Mouse (Mus musculus) embryo, embryonic 9.5 days (tissue): ENCODE data around the gene Olfr642.

Experiments
- DNase-seq: peaks from one replicate; pipeline ENCODE4 v3.0.0-alpha.2; 2017; ENCODE audit errors: extremely low spot score

Olfr642 gene

DNA sequence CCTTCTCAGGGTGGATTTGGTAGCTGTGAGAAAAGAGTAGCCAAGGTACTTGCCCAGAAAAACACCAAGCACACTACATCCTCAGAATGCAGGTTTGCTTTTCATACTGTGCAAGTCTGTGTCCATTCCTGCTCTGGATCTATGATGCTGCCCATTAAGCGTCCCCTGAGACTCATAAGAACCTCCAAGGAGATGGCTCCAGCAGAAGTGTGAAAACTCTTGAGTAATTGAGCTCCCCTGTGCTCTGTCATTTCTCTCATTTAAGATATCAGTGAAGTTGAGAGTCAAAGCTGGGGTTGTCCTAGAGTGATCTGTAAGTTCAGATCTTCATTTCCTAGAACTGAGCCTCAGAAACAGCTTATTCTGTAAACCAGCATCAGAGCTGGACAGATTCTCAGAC lies at the start of gene Olfr642:
Olfr642 (minus strand) TSS at position 101 of the 400 bp plus-strand sequence.
- DNase-seq, result no peak

- DNase-seq, result no peak
Observed at GRCm38 (mm10) chr7:104085365-104085764, 32.9 kb upstream of the Olfr642 start, which contains the start of gene Olfr645. Gene Olfr645, minus strand, starts transcription at chr7:104085465.

DNA sequence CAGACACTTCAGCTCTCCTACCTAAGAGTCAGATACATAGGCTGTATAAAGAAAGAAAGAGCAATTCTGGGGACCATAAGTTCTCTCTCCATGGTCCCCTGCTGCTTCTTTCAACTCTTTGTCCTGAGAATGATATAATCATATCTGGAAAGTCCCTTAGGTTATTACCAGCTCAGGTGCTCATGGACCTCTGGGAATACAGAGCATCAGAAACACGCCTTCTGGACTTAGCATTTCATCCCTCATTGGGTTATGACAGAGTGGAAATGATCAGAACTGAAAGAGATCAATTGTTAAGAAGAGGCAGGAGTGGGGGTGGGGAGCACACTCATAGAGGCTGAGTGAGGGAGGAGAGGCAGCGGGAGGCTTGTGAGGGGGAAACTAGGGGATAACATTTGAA lies 19.3 kb upstream of the Olfr642 start, which contains the start of gene Olfr644:
Olfr644 (minus strand) TSS at position 101 of the 400 bp plus-strand sequence.
- no peak for DNase-seq

DNA sequence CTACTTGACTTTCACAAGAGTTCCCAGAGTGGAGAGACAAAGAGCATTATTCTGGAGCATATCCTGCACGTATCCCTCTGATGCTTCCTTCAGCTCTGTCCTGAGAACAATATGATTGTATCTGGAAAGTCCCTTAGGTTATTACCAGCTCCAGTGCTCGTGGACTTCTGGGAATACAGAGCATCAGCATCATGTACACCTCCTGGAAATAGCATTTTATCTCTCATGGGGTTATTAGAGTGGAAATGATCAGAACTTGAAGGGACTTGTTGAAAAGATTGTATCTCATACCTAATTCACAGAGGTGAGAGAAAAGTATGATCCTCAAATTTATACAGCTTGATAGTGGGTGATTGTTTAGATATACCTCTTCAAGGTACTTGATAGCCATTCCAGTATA lies 8.9 kb upstream of the Olfr642 start, which contains the start of gene 4930516K23Rik:
4930516K23Rik (minus strand) TSS at position 101 of the 400 bp plus-strand sequence.
- DNase-seq, result no peak

DNA sequence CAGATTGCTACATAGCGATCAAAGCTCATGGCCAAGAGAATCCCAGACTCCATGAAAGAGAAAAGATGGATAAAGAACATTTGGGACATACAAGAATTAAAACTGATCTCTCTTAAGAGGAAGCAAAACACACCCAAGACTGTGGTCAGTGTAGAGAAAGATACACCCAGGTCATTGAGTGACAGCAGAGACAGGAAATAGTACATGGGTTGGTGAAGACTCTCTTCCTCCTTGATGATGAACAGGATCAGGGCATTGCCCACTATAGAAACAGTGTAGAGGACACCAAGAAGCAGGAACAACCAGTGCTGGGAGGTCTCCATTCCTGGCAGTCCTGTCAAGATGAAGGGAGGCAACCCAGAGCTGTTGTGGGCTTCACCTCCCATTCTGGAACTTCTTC lies 6.7 kb upstream of the Olfr642 start:
- no peak for DNase-seq

DNA sequence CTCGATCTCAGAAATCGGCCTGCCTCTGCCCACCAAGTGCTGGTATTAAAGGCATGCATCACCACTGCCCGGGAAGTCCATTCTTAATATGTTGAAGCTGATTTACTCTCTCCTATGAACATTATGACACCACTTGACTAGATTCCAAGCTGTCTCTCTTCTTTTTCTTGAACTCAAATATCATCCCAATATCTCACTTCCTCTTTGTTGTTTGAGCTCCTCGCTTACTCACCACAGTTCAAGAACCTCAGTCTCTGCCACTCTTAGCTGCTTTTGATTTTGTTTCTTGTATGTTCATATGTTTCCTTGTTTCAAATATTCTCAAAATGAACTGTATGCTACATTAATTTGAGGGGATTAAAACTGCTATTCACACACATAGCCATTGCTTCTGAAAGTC lies 1.7 kb downstream of the Olfr642 start:
- DNase-seq, result no peak

DNA sequence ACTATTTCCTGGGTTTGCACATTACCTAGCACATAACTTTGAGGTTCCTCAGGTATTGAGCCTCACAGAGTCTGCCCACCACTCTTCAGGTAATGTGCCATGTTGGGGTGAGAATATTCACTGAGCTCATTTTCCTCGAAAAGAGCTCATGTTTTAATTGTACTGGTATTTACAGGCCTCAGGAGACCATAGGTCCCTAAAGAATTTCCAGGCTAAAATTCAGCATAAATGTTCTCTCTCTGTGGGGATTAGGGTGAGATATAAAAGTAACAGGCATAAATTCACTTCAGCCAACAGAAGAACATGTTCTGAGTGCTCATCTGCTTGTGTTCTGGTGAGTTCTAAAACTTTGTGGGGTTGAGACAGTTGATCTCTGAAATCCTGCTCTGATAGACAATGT lies 17.3 kb downstream of the Olfr642 start, which contains the start of gene Olfr641:
Olfr641 (plus strand) TSS at position 301 of the 400 bp plus-strand sequence.
- no peak for DNase-seq

GRCm38 (mm10) chr7:104026978-104027377 lies 25.5 kb downstream of the Olfr642 start:
- DNase-seq, result no peak

- no peak for DNase-seq
Observed at GRCm38 (mm10) chr7:104025473-104025872, 27.0 kb downstream of the Olfr642 start, which contains the start of gene Olfr640. Gene Olfr640, minus strand, starts transcription at chr7:104025573.

DNA sequence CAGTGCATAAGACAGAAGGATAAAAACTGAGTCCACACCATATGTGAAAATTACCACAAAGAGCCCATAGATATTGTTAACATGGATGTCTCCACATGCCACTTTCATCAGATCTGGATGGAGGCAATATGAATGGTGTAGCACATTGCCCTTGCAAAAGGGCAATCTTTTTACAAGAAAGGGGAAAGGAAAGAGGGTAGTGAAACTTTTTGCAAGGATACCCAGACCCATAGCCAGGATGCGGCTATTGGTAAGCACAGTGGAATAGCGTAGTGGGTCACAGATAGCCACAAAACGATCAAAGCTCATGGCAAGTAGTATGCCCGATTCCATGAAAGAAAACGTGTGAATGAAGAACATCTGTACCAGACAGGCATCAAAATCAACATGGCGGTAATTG lies 30.8 kb downstream of the Olfr642 start:
- no peak for DNase-seq

GRCm38 (mm10) chr7:104018953-104019352 lies 33.5 kb downstream of the Olfr642 start:
- no peak for DNase-seq

DNA sequence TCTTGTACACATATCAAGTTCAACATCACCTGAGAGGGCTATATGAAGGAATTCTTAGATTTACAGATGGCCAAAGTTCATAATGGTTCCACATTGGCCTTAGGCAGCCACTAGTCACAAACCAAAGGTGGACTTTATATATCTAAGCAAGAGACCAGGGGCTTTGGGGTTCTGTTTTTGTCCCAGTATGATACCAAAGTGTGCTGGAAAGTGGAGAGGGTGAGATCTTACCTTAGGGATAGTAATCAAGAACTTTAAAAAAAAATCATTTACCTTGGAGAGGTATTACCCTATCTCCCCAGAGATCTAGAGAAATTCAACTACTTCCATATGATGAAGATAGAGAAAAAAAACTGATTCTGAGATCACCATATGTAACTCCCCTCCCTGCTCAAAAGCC lies 35.3 kb downstream of the Olfr642 start, which contains the start of gene Olfr639:
Olfr639 (minus strand) TSS at position 101 of the 400 bp plus-strand sequence.
- DNase-seq, result no peak

GRCm38 (mm10) chr7:103999124-103999523 lies 53.3 kb downstream of the Olfr642 start:
- no peak for DNase-seq

- DNase-seq, result no peak
Observed at GRCm38 (mm10) chr7:103998446-103998845, 54.0 kb downstream of the Olfr642 start, which contains the start of gene Olfr638. Gene Olfr638, plus strand, starts transcription at chr7:103998746.
